Mouse (Mus musculus): Measurements from ENCODE around the gene Cacna1e. TPM values are rescaled to one million over a fixed set of nuclear protein-coding genes. Genes with fewer than 3 reads are reported as not detected.

The Cacna1e gene
- total RNA-seq (2021) = under 1 TPM; 0.14 to 0.16 TPM

DNA sequence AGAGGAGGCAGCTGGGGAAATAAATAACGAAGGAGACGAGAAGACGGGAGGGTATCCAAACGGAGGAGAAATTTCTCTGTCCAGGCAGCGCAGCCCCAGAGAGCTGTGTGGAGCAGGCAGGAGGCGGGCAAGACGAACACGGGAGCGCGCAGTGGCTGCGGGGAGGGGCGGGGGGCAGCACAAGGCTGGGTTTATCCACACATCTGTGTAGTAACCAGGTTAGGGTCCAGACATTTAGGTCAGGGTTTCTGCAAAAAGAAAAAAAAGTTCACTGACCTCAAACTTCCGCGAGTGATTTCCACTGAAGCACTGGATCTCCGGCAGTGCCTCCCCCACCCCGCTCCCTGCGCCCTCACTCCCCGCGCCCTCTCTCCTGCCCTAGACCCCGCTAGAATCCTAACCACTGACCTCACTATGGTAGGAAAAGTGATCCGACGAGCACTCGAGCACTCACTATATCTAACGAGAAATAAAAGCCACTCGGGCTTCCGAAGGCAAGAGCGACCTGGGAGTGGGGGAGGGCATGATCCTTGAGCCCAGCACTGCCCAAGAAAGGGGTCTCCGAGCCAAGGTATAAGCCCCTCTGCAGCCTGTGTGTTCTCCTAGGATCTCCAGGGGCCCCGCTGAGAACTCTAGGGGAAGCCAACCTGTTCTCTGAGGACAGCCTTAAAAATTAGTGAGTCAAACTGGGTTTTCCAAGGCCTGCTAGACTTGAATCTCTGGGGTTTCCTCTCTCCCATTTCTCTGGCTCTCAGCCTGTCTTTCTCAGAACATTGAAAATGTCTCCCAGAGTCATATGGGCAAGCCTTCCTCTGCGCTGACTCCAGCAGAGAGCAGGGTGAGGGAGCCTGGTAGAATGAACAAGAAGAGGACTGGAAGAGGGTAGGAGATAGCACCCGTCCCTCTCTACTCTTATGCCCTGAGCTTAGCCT, at the start of gene Cacna1e:
Cacna1e (minus strand) TSS at position 227 of the 932 bp plus-strand sequence.
- intact Hi-C loops (cut with DNase I) = no loop called here
- no peak for DNase-seq (ENCODE audit: low spot score)

DNA sequence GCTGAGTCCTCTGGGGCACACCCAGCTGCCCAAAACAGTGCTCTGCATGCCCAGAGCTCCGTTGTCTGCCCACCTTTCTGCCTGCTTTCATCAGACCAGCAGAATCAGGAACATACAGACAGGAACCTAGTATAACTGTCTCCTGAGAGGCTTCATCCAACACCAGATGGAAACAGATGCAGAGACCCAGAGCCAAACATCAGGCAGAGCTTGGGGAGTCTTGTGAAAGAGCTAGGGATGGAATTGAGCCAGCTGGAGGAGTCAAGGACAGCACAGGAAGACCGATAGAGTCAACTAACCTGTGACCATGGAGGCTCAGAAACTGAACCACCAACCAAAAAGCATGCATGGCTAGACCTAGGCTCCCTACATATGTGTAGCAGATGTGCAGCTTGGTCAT, 34.1 kb upstream of the Cacna1e start:
- intact Hi-C loops (cut with DNase I) = no loop called here
- DNase-seq (ENCODE audit: low spot score) = peak; percentile 9

DNA sequence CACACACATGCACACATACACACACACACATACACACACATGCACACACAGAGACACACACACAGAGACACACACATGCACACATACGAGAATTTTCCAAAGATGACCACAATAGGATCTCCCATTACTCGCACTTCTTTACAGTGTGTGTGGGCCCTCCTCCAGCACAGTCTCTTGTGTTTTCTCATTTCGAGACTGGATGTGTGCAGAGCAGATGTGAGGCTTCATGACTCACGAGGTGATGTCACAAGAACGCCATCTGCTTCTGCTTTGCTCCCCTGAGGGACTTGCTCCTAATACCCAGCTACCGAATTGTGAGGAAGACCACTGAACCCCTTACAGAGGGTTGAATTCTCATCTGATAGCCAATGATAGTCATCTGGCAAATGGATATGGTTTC, 33.1 kb upstream of the Cacna1e start:
- intact Hi-C loops (cut with DNase I) = no loop called here
- DNase-seq (ENCODE audit: low spot score) = no peak

DNA sequence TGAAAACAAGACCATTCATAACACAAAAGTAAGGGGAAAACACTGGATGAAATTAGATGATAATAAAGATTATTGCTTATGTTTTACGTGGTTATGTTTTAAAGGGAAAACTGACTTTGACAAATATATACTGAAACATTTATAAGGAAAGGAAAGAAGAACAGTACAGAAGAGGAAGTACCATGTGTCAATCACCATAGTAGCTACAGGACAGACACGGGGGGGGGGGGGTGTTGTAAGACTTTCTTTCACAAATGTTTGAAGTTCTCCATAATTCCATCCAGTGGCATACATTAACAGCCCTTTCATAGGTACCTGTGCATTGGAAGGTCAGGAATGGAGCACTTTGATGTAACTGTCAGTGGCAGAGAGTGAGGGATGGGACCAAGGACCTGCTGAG, 25.3 kb upstream of the Cacna1e start:
- intact Hi-C loops (cut with DNase I) = no loop called here

DNA sequence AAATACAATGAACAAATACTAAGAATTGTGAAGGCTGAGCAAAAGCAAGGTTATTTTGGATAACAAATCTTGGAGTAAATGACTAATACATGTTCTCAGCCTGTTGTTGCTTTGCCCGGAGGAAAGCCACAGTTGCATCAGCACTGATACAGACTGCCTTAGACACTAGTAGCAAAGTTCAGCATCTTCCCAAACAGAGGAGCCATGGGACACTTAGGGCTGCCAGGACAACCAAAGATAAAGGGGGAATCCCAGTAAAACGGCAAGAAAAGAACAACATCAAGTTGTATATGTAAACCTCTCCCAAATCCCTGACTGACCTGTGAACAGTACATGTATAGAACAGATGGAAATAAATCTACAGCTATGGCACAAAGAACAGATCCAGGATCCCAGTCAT, 13.1 kb upstream of the Cacna1e start:
- no peak for DNase-seq (ENCODE audit: low spot score)
- intact Hi-C loops (cut with DNase I) = no loop called here

More for the DNA sequence above, 25.3 kb upstream of the Cacna1e start:
- no peak for DNase-seq (ENCODE audit: low spot score)

DNA sequence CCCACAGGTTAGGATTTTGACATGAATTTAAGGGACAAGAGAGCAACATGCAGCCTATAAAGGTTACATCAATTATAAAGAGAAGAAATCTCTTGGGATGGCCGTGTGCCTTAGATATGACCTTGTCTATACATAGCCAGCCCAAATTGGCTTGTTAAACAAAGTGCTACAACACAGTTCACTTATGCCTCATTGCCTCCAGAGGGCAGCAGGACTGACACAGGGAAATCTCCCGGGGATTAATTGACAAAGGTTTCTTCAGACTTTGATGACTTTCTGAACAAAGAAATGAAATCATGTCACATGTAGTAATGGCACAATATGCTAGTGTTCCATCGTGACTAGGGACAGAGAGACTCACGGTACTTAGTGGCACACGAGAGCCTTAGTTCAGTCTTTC, 5.9 kb upstream of the Cacna1e start:
- intact Hi-C loops (cut with DNase I) = loop anchor here (2.0 kb wide), 1 partner anchor 117 kb away; no protein-coding TSS in a partner anchor
- DNase-seq (ENCODE audit: low spot score) = no peak

DNA sequence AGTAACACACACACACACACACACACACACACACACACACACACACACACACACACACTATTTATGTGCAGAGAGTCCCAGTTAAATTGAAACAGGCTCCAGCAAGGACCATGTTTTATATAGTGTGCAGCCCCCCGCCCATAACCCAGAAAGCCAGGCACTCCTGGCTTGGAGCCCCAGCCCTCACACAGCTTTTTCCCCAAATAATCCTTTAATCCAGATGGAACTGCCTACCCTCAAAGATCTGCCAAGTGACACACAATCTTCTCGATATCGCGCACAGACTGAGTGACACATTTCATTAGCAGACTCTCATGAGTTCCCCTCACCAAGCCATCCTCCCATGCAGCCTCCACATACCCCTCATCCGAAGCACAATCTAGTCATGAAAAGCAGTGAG, 4.2 kb upstream of the Cacna1e start:
- DNase-seq (ENCODE audit: low spot score) = no peak
- intact Hi-C loops (cut with DNase I) = no loop called here

DNA sequence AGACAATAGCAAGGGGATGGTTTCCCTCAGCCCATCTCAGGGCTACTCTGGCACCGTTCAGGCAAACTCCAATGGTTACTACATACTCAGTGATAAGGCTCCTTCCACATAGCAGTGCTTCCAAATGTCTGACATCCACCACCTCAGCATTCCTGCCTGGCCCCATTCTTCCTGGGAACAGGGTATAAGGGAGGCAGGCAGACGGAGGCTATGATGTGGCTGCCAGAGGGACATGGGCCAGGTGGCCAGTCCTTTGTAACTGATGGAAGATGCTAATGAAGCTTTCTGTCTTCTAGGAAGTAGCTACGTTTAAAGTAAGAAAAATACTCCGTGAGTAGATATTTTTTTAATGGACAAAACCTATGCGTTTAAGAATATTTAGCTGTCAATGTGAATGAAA, 3.7 kb upstream of the Cacna1e start:
- no peak for DNase-seq (ENCODE audit: low spot score)
- intact Hi-C loops (cut with DNase I) = no loop called here

DNA sequence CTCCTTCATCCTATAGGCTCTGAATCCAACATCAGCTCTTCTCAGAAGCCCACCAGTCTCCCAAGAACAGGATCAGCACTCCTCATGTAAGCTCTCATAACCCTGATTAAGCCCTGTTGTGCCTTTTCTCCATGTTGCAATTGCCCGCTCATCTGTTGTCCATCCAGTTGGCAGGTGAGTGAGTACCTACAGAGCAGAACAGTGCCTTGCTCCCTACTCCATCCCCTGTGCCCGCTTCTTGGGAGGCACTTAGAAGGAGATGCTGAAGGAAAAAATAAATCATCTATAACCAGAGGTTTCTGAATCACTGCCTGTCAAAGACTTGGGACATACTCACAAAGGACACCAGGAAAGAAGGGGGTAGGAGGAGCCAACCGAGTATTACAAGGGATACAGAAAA, 3.2 kb upstream of the Cacna1e start:
- intact Hi-C loops (cut with DNase I) = no loop called here
- DNase-seq (ENCODE audit: low spot score) = no peak

DNA sequence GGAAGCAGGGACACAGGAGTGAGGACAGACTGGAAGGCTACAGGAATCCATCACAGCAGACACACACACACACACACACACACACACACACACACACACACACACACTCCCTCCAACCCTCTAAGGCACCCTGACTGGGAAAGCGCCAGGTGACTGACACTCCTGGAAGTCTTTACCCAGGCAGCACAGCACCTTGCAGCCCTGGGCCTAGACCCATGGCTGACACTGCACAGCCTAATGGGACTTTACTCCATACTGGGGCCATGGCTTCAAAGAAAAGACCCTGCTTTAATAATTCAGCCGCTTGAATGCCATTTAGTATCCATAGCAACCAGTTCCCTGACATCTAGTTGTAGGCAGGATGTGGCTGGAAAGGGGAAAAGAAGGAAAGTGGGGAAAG, 2.3 kb upstream of the Cacna1e start:
- intact Hi-C loops (cut with DNase I) = no loop called here

DNA sequence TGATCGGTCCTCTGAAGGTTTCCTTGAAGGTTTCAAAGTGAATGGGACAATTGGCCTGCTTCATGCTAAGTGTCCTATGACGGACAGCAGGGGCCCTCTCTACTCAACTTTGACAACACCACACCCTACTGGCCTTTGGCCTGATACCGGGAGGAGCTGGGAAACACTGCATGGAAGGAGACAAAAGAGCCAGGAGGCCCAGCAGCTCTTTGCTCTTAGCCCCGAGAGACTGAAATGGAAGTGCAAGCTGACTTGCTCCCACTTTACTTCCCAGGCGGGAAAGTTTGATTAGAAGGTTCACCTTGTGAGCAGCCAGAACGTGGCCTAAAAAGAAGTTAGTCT, 877 bp upstream of the Cacna1e start:
- no peak for DNase-seq (ENCODE audit: low spot score)
- intact Hi-C loops (cut with DNase I) = no loop called here

More for the DNA sequence above, 2.3 kb upstream of the Cacna1e start:
- DNase-seq (ENCODE audit: low spot score) = no peak

DNA sequence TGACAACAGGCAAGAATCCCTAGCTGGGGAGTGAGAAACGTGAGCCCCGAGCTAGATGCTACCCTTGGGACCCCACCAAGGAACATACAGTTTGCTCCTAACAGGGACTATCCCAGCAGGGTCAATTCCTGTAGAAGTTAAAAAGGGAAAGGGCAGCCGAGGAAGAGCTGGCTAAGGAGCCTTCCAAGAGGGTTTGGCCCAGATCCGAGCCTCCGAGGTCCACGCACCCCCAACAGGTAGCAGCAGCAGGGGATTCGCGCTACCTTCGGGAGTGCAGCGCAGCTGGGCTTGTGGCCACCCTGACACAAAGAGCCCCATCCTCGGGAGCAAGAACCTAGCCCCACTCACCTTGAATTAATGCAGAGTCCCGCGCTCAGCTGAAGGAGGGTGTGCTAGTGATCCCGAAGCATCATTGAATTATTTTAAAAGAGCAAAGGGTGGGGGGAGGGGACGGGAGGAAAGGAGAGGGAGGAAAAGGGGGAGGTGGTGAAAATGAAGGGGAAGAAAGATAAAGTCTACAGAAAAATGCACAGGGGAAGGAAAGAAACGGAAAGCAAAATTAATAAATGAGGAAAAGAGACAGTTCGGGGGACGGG, 607 bp downstream of the Cacna1e start:
- intact Hi-C loops (cut with DNase I) = no loop called here
- no peak for DNase-seq (ENCODE audit: low spot score)

DNA sequence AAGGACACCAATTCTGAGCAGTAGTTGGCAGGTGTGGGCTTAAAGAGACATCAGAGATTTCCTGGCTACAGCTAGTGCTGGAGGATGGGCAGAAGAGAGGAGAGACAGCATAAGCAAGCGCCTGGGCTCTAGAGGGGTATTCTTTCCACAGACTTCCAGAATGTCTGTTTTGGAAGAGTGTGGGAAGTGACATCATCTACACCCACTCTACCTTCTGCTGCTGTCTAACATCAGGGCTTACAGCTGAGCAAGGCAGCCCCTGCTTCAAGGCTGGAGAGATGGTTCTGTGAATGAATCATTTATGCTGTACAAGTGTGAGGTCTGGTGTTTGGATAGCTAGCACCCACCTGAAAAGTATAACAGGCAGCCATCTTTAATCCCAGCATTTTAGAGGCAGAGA, 18.3 kb downstream of the Cacna1e start:
- intact Hi-C loops (cut with DNase I) = no loop called here
- no peak for DNase-seq (ENCODE audit: low spot score)

DNA sequence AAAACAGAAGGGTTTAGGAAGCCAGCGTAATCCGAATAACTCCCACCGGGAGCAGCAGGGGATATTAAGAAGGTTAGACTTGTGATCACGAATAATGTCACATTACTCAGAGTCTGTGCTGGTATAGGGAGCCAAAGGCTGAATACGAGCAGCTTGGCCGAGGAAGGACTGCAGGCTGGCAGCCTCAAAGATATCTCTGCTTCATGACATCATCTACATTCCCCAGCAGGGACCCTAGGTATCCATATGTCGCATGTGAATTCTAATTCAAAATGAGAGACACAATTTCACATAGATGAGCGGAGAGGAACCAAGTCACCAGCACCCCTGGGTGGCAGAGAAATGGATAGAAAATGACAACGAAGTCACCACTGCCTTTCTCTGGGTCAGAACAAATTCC, 22.9 kb downstream of the Cacna1e start:
- intact Hi-C loops (cut with DNase I) = no loop called here
- no peak for DNase-seq (ENCODE audit: low spot score)

DNA sequence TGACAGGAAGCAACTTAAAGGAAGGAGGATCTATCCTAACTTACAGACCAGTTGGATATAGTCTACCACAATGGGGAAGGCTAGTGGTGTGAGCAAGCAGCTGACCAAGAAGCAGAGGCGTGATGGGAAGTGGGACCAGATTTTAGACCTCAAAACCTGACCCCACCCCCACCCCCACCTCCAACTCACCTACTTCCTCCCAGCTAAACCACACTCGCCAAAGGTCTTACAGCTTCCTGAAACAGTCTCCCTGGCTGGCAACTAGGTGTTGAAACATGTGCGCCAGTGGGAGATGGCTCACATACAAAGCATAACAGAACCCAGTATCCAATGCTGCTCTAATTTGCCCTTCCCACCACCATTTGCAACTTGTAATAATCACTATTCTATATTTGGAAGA, 29.7 kb downstream of the Cacna1e start:
- DNase-seq (ENCODE audit: low spot score) = no peak
- intact Hi-C loops (cut with DNase I) = no loop called here

DNA sequence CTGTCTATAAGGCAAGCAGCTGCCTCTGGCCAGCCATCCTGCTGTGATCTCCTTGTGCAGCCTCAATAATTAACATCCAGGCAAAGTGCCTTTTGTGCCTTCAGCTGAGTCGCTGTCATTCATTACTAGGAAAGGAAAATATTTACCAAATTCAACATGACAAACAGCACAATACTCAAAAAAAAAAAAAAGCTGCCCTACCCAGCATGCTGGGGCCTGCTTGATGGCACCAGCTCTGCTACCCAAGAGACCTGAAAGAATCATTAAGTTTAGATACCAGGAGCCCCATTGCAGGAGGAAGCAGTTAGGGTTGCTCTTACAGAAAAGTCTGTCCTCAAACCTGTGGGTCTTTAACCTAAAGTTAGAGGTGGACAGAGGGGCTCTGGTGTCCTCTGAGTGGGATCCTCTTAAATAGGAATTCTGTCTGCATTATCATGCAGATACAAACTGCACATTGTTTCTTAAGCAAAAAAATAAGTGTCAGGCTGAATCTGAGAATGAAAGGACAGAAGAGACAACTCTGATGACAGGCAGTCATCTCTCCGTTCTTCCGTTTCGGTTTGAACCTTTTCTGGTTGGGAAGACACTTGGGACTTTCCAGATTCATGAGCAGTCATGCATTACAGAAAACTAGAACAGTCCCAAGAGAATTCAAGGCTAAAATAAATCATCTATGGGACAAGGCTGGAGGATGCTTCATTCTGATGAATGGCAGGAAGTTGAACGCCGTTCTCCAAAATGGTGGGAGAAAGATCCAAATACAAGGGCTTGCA, 33.6 kb downstream of the Cacna1e start:
- no peak for DNase-seq (ENCODE audit: low spot score)
- intact Hi-C loops (cut with DNase I) = no loop called here

DNA sequence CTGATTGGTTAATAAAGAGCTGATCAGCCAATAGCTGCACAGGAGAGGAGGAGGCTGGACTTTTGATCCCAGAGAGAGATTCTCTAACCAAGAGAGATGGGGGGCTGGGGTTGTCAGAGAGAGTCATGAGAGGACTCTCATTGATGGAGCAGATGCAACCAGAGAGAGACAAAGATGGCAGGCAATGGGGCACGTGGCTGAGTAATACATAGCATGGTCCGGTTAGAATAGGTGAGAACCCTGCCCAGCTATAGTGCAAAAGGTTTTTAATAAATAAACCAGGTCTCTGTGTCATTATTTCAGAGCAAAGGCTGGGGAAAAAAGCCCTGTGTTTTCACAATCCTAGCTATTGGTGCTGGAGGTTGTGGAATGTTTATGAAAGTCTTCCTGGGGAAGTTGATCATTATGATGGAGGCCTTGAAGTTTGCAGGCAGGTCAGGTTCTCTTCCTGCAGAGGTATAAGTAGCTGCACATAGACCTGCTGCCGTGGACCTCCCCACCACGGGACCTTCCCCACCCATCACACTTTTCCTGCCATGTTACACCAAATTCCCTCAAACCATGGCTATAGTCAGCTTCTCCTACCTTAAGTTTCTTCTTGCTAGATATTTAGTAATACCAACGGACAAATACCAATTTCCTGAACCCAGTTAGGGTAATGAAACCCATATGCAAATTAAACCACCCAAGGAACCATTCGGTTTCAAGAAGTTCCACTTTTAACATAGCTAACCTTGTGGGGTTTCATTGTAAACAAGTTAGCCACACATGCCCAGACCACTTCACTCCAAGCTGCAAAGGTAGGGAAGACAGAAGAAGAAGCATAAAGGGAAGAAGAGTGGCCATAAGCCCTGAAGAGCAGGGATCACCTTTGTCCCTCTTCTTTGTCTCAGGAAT, 35.4 kb downstream of the Cacna1e start:
- no peak for DNase-seq (ENCODE audit: low spot score)
- intact Hi-C loops (cut with DNase I) = no loop called here

DNA sequence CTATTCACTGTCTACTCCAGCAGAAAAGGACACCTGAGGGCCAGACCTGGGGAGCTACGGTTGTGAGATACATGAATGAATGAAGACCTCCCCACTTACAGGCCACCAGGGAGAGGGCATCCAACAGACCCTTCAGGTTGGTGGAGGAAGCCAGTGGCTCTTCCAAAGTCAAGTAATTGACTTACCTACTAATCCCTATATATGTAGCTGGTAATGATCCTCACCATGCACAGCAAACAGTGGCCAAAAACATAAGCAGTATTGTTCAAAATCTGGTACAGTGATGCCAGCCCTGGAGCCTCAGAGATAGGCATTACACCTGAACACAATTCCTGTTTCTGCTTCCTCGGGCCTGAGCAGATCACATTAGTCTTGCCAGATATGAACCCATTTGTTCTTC, 37.4 kb downstream of the Cacna1e start:
- no peak for DNase-seq (ENCODE audit: low spot score)
- intact Hi-C loops (cut with DNase I) = no loop called here

DNA sequence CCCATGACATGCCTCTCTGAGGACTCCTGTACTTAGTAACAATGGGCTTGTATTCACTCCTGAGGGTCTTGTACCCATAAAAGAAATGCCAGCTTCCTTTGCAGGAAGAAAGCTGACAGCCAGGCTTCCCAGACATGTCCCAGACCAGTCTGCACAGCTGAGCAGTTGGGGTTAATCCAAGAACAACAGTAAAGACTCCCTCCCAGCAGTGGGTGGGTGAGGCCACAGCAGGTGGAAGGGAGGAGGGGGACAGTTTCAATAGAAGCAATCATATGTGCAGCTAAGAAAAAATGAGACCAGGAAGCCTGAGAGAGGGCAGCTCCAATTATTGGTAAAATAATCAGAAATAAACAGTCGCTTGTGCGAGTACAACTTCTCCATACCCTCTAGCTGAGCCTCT, 40.9 kb downstream of the Cacna1e start:
- intact Hi-C loops (cut with DNase I) = no loop called here
- no peak for DNase-seq (ENCODE audit: low spot score)

DNA sequence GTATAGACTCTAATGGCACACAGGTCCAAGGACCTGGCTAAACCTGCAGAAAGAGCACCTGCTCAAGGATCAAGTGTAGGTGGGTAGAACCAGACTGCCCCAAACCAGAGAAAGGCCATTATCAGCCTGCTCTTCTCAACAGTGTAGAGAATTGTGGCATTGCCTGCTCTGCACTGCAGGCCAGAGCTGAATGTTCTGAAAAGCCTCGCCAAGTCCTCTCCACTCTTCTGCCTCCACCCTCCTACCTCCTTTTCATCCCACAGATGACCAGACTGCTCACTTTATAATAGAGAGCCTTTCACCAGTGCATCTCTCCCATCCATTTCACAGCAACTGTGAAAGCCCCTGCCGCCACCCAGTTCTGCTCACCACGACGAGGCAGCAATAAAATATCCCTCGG, 42.0 kb downstream of the Cacna1e start:
- DNase-seq (ENCODE audit: low spot score) = no peak
- intact Hi-C loops (cut with DNase I) = no loop called here
